Mouse (Mus musculus): ENCODE measurements around the gene Gcn1l1. TPM values are rescaled to one million over a fixed set of nuclear protein-coding genes. Genes with fewer than 3 reads are reported as not detected.

Gene Gcn1l1
- polyA plus RNA-seq, 1 experiment from 2014 or later = 15.0 TPM

GRCm38 (mm10) chr5:115658352-115658751, 93.3 kb downstream of the Gcn1l1 start:
- H3K4me3 ChIP-seq (replicated peaks) = no peak overlapping the region
- H3K4me2 ChIP-seq = no peak overlapping the region
- no peaks in the 10 kb centered on the region for H3K36me3 ChIP-seq (replicated peaks)
- 57% methylated on average over 6 of the region's 6 CpGs for WGBS (ENCODE audit: insufficient replicate concordance)
- H3K9ac ChIP-seq = no peak overlapping the region
- H3K9me3 ChIP-seq (replicated peaks) = no peaks in the 10 kb centered on the region
- ATAC-seq (ENCODE audit: insufficient read depth) = no peak
- H3K27ac ChIP-seq (replicated peaks) = no peak overlapping the region
- H3K4me1 ChIP-seq (replicated peaks) = peaks cover 4% of the 10 kb centered on the region; the same call in 1 of the 2 replicates
- H3K27me3 ChIP-seq = no peaks in the 10 kb centered on the region

GRCm38 (mm10) chr5:115662658-115663057, 97.6 kb downstream of the Gcn1l1 start:
- Histone ChIP-seq H3K9me3 (replicated peaks) (no peaks in the 10 kb centered on the region), H3K4me1 (replicated peaks) (no peaks in the 10 kb centered on the region), H3K27ac (replicated peaks) (no peak overlapping the region), H3K27me3 (no peaks in the 10 kb centered on the region), H3K9ac (no peak overlapping the region), H3K4me2 (no peak overlapping the region), H3K36me3 (replicated peaks) (no peaks in the 10 kb centered on the region), H3K4me3 (replicated peaks) (no peak overlapping the region)
- no peak for ATAC-seq (ENCODE audit: insufficient read depth)
- WGBS (ENCODE audit: insufficient replicate concordance) = 72% methylated on average over 22 of the region's 22 CpGs

- H3K9ac ChIP-seq = no peak overlapping the region
- ATAC-seq (ENCODE audit: insufficient read depth) = no peak
- no peak overlapping the region for H3K4me2 ChIP-seq
- H3K27ac ChIP-seq (replicated peaks) = no peak overlapping the region
- no peaks in the 10 kb centered on the region for H3K36me3 ChIP-seq (replicated peaks)
- H3K4me1 ChIP-seq (replicated peaks) = no peaks in the 10 kb centered on the region
- H3K27me3 ChIP-seq = no peaks in the 10 kb centered on the region
- H3K9me3 ChIP-seq (replicated peaks) = no peaks in the 10 kb centered on the region
- H3K4me3 ChIP-seq (replicated peaks) = no peak overlapping the region
- WGBS (ENCODE audit: insufficient replicate concordance) = 58% methylated on average over 8 of the region's 8 CpGs
These were observed 101.5 kb downstream of the Gcn1l1 start for GRCm38 (mm10) chr5:115666366-115667065.

- Histone ChIP-seq H3K4me2 (no peak overlapping the region), H3K36me3 (replicated peaks) (no peaks in the 10 kb centered on the region), H3K4me1 (replicated peaks) (no peaks in the 10 kb centered on the region), H3K27ac (replicated peaks) (no peak overlapping the region), H3K27me3 (no peaks in the 10 kb centered on the region), H3K9me3 (replicated peaks) (no peaks in the 10 kb centered on the region), H3K9ac (no peak overlapping the region), H3K4me3 (replicated peaks) (no peak overlapping the region)
- no peak for ATAC-seq (ENCODE audit: insufficient read depth)
- 72% methylated on average over 8 of the region's 8 CpGs for WGBS (ENCODE audit: insufficient replicate concordance)
These were observed 102.2 kb downstream of the Gcn1l1 start for GRCm38 (mm10) chr5:115667210-115667609.

- no peak for ATAC-seq (ENCODE audit: insufficient read depth)
These were observed 102.8 kb downstream of the Gcn1l1 start for GRCm38 (mm10) chr5:115667894-115668293.

GRCm38 (mm10) chr5:115668986-115669385, 103.9 kb downstream of the Gcn1l1 start:
- Histone ChIP-seq H3K4me3 (replicated peaks) (no peak overlapping the region), H3K27me3 (no peaks in the 10 kb centered on the region; the same call in 1 of the 2 replicates), H3K4me1 (replicated peaks) (no peaks in the 10 kb centered on the region), H3K9ac (no peak overlapping the region), H3K9me3 (replicated peaks) (no peaks in the 10 kb centered on the region), H3K4me2 (no peak overlapping the region), H3K36me3 (replicated peaks) (no peaks in the 10 kb centered on the region), H3K27ac (replicated peaks) (no peak overlapping the region)
- WGBS (ENCODE audit: insufficient replicate concordance) = 75% methylated on average over 12 of the region's 12 CpGs
- no peak for ATAC-seq (ENCODE audit: insufficient read depth)

More at GRCm38 (mm10) chr5:115667894-115668293, 102.8 kb downstream of the Gcn1l1 start:
- Histone ChIP-seq H3K27me3 (no peaks in the 10 kb centered on the region), H3K9ac (no peak overlapping the region), H3K4me2 (no peak overlapping the region), H3K4me1 (replicated peaks) (no peaks in the 10 kb centered on the region), H3K4me3 (replicated peaks) (no peak overlapping the region), H3K36me3 (replicated peaks) (no peaks in the 10 kb centered on the region), H3K27ac (replicated peaks) (no peak overlapping the region), H3K9me3 (replicated peaks) (no peaks in the 10 kb centered on the region)
- 38% methylated on average over 7 of the region's 7 CpGs for WGBS (ENCODE audit: insufficient replicate concordance)

- Histone ChIP-seq H3K36me3 (replicated peaks) (no peaks in the 10 kb centered on the region), H3K27ac (replicated peaks) (no peak overlapping the region), H3K27me3 (no peaks in the 10 kb centered on the region; the same call in 1 of the 2 replicates), H3K4me2 (no peak overlapping the region), H3K9ac (no peak overlapping the region), H3K4me3 (replicated peaks) (no peak overlapping the region), H3K4me1 (replicated peaks) (no peaks in the 10 kb centered on the region), H3K9me3 (replicated peaks) (no peaks in the 10 kb centered on the region)
- WGBS (ENCODE audit: insufficient replicate concordance) = 65% methylated on average over 11 of the region's 11 CpGs
- ATAC-seq (ENCODE audit: insufficient read depth) = no peak
These were observed 104.9 kb downstream of the Gcn1l1 start for GRCm38 (mm10) chr5:115669974-115670373.

- WGBS (ENCODE audit: insufficient replicate concordance) = 41% methylated on average over 2 of the region's 2 CpGs
- ATAC-seq (ENCODE audit: insufficient read depth) = no peak
These were observed 105.4 kb downstream of the Gcn1l1 start for GRCm38 (mm10) chr5:115670406-115670805.

GRCm38 (mm10) chr5:115671846-115672245, 106.8 kb downstream of the Gcn1l1 start:
- Histone ChIP-seq H3K36me3 (replicated peaks) (no peaks in the 10 kb centered on the region), H3K27me3 (no peaks in the 10 kb centered on the region; the same call in 1 of the 2 replicates), H3K4me3 (replicated peaks) (no peak overlapping the region), H3K4me2 (no peak overlapping the region), H3K9me3 (replicated peaks) (no peaks in the 10 kb centered on the region), H3K27ac (replicated peaks) (no peak overlapping the region), H3K4me1 (replicated peaks) (no peaks in the 10 kb centered on the region), H3K9ac (no peak overlapping the region)
- WGBS (ENCODE audit: insufficient replicate concordance) = 61% methylated on average over 8 of the region's 8 CpGs
- no peak for ATAC-seq (ENCODE audit: insufficient read depth)

More at GRCm38 (mm10) chr5:115670406-115670805, 105.4 kb downstream of the Gcn1l1 start:
- Histone ChIP-seq H3K36me3 (replicated peaks) (no peaks in the 10 kb centered on the region), H3K27me3 (no peaks in the 10 kb centered on the region; the same call in 1 of the 2 replicates), H3K9ac (no peak overlapping the region), H3K4me2 (no peak overlapping the region), H3K9me3 (replicated peaks) (no peaks in the 10 kb centered on the region), H3K4me3 (replicated peaks) (no peak overlapping the region), H3K4me1 (replicated peaks) (no peaks in the 10 kb centered on the region), H3K27ac (replicated peaks) (no peak overlapping the region)

Small RNAs within 50 kb of the gene (microRNA-seq; reads per million reads assigned to microRNA genes)
- gene Mir7029 (not detected), gene Mir7030 (not detected)

Other genes starting within 250 kb of the Gcn1l1 start
- gene Srsf9, start 238.1 kb upstream of the Gcn1l1 start, polyA plus RNA-seq (2015; fragmentation: Nextera tagmentation; extraction: Ambion mirVana) = 88.7 and 92.1 TPM in 2 replicates
- gene Gatc, start 224.1 kb upstream of the Gcn1l1 start, polyA plus RNA-seq (2015; fragmentation: Nextera tagmentation; extraction: Ambion mirVana) = 11.6 and 13.4 TPM in 2 replicates
- gene Triap1, start 224.0 kb upstream of the Gcn1l1 start, polyA plus RNA-seq (2015; fragmentation: Nextera tagmentation; extraction: Ambion mirVana) = 26.6 and 29.6 TPM in 2 replicates
- 700 and 702 TPM in 2 replicates for gene Cox6a1, start 216.3 kb upstream of the Gcn1l1 start, polyA plus RNA-seq (2015; fragmentation: Nextera tagmentation; extraction: Ambion mirVana)
- gene Msi1, start 135.7 kb upstream of the Gcn1l1 start, polyA plus RNA-seq (2015; fragmentation: Nextera tagmentation; extraction: Ambion mirVana) = 0.36 and 0.44 TPM in 2 replicates
- not detected in 2 replicates for gene Pla2g1b, start 99.0 kb upstream of the Gcn1l1 start, polyA plus RNA-seq (2015; fragmentation: Nextera tagmentation; extraction: Ambion mirVana)
- 6.0 and 6.1 TPM in 2 replicates for gene Sirt4, start 80.5 kb upstream of the Gcn1l1 start, polyA plus RNA-seq (2015; fragmentation: Nextera tagmentation; extraction: Ambion mirVana)
- gene Pxn, start 58.6 kb upstream of the Gcn1l1 start, polyA plus RNA-seq (2015; fragmentation: Nextera tagmentation; extraction: Ambion mirVana) = 15.2 and 16.8 TPM in 2 replicates
- gene Rplp0, start 5.8 kb upstream of the Gcn1l1 start, polyA plus RNA-seq (2015; fragmentation: Nextera tagmentation; extraction: Ambion mirVana) = 1,028 and 1,078 TPM in 2 replicates
- 12.0 and 13.1 TPM in 2 replicates for gene Rab35, start 66.7 kb downstream of the Gcn1l1 start, polyA plus RNA-seq (2015; fragmentation: Nextera tagmentation; extraction: Ambion mirVana)
- 2.1 and 2.4 TPM in 2 replicates for gene Bicdl1, start 166.4 kb downstream of the Gcn1l1 start, polyA plus RNA-seq (2015; fragmentation: Nextera tagmentation; extraction: Ambion mirVana)

All from liver, embryonic 15.5 days (tissue).